ENCODE assay signal across 8 mouse cellular contexts in the genomic region with DNA sequence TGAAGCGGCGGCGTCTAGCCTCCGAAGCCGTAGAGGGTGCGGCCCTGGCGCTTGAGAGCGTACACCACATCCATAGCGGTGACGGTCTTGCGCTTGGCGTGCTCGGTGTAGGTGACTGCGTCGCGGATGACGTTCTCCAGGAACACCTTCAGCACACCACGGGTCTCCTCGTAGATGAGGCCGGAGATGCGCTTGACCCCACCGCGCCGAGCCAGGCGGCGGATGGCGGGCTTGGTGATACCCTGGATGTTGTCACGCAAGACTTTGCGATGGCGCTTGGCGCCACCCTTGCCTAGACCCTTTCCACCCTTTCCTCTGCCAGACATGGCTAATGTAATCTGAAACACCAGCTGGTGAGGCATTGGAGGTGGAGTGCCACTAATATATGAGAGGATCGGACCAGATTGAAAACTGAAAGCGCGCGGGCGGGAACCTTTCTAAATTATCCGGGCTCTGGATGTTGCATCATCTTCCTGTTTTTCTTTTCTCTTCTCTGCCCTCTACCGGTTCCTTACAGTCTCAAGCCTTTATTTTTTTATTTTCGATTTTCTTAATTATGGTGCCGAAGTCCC. TPM values are rescaled to one million over a fixed set of nuclear protein-coding genes. Genes with fewer than 3 reads are reported as not detected.
DNase-seq lines count a peak whose midpoint lies in the region; ATAC-seq and TF ChIP-seq lines count a peak whose summit lies in the region.

TSS of gene Hist2h4 (minus strand) at position 333 of the 572 bp plus-strand sequence.

- no peaks in the 10 kb centered on the region for H3K79me2 ChIP-seq in myocyte (ENCODE audit: control insufficient read depth, insufficient read depth)

- peak within 1 kb of the TSS; percentile 85 for H3K4me2 ChIP-seq in heart, embryonic 13.5 days
- peak within 1 kb of the TSS; percentile 84 for H3K4me2 ChIP-seq in liver, embryonic 11.5 days
- peak within 1 kb of the TSS; percentile 87 for H3K4me2 ChIP-seq in myocyte (ENCODE audit: low read depth)

- H3K27me3 ChIP-seq in heart, embryonic 13.5 days (replicated peaks) = no peaks in the 10 kb centered on the region
- no peaks in the 10 kb centered on the region for H3K27me3 ChIP-seq in liver, embryonic 11.5 days (replicated peaks; ENCODE audit: control insufficient read depth, insufficient read depth, low read length)
- H3K27me3 ChIP-seq in myocyte (ENCODE audit: control insufficient read depth, insufficient read depth, insufficient read length) = no peaks in the 10 kb centered on the region

- peak; percentile 94 for TF ChIP-seq POLR2A in myocyte (IDR thresholded peaks at IDR 0.05; ENCODE audit: insufficient read length, low read depth)

- peak within 1 kb of the TSS; percentile 62 for H3ac ChIP-seq in myocyte (ENCODE audit: control insufficient read depth, insufficient read length)

- H3K4me3 ChIP-seq in brown adipose tissue, adult 24 weeks (ENCODE audit: insufficient read depth, low read depth, low read length) = peak within 1 kb of the TSS; percentile 94
- peak within 1 kb of the TSS; percentile 58 for H3K4me3 ChIP-seq in heart, embryonic 13.5 days
- peak within 1 kb of the TSS; percentile 56 for H3K4me3 ChIP-seq in liver, embryonic 11.5 days (ENCODE audit: low read depth, low read length)
- H3K4me3 ChIP-seq in myocyte = peak within 1 kb of the TSS; percentile 47

- peak within 1 kb of the TSS; percentile 97 for H3K27ac ChIP-seq in brown adipose tissue, adult 24 weeks (replicated peaks; ENCODE audit: low read depth, low read length)
- peak within 1 kb of the TSS; percentile 96 for H3K27ac ChIP-seq in heart, embryonic 13.5 days (replicated peaks)
- H3K27ac ChIP-seq in liver, embryonic 11.5 days (ENCODE audit: low read depth, low read length) = peak within 1 kb of the TSS; percentile 100

- H3K9ac ChIP-seq in heart, embryonic 13.5 days = peak within 1 kb of the TSS; percentile 94
- peak within 1 kb of the TSS; percentile 93 for H3K9ac ChIP-seq in liver, embryonic 11.5 days (ENCODE audit: low read depth, low read length)

- under 1% methylated on average over 40 of the region's 40 CpGs for WGBS in heart, embryonic 13.5 days
- under 1% methylated on average over 40 of the region's 40 CpGs for WGBS in liver, embryonic 11.5 days

- DNase-seq in kidney, postnatal 10 days = peak; percentile 95
- peak; percentile 98 for DNase-seq in liver, embryonic 11.5 days (ENCODE audit: low spot score)
- DNase-seq in spleen, postnatal 4 days (ENCODE audit: low spot score in 2 of 2) = peak; percentile 96 to 98

- H3K9me3 ChIP-seq in heart, embryonic 13.5 days = no peaks in the 10 kb centered on the region
- H3K9me3 ChIP-seq in liver, embryonic 11.5 days (ENCODE audit: control insufficient read depth, low read length) = no peaks in the 10 kb centered on the region

- H3K4me1 ChIP-seq in brown adipose tissue, adult 24 weeks (ENCODE audit: control insufficient read depth, insufficient read depth, insufficient read length, low read length) = peaks cover 5% of the 10 kb centered on the region; the same call in 1 of the 2 replicates
- peaks cover 37% of the 10 kb centered on the region for H3K4me1 ChIP-seq in heart, embryonic 13.5 days
- peaks cover 17% of the 10 kb centered on the region for H3K4me1 ChIP-seq in liver, embryonic 11.5 days (replicated peaks; ENCODE audit: control insufficient read depth, insufficient read depth, low read length)

- H3K36me3 ChIP-seq in heart, embryonic 13.5 days = no peaks in the 10 kb centered on the region
- H3K36me3 ChIP-seq in liver, embryonic 11.5 days (ENCODE audit: control insufficient read depth, insufficient read depth, low read length) = no peaks in the 10 kb centered on the region
- H3K36me3 ChIP-seq in myocyte (ENCODE audit: control insufficient read depth, insufficient read depth) = no peaks in the 10 kb centered on the region

- ATAC-seq in CD4-positive, CD25-positive, alpha-beta regulatory T cell, adult 4 months = peak; percentile 83
- ATAC-seq in erythroid progenitor cell, adult 5-6 weeks (replicated peaks; ENCODE audit: low FRiP score, poor library complexity, severe bottlenecking) = peak; percentile 74
- ATAC-seq in heart, embryonic 13.5 days (ENCODE audit: extremely low read depth, insufficient number of reproducible peaks, low FRiP score, low TSS enrichment) = peak; percentile 54; the same call in 1 of the 2 replicates
- ATAC-seq in liver, embryonic 11.5 days (replicated peaks; ENCODE audit: low FRiP score) = peak; percentile 88

TF ChIP-seq in myocyte, 11 proteins besides CTCF, POLR2A, EP300 and RAD21:
- TF ChIP-seq REST (IDR thresholded peaks at IDR 0.05; ENCODE audit: insufficient read depth, insufficient read length) (peak; percentile 26), TCF12 (IDR thresholded peaks at IDR 0.05; ENCODE audit: insufficient read depth, poor library complexity, severe bottlenecking) (no peak), SRF (IDR thresholded peaks at IDR 0.05; ENCODE audit: control insufficient read depth, insufficient read length, low read depth) (peak; percentile 42), E2F4 (IDR thresholded peaks at IDR 0.05; ENCODE audit: insufficient read depth) (peak; percentile 93), MYOD1 (IDR thresholded peaks at IDR 0.05; ENCODE audit: control insufficient read depth in 1 of 3, insufficient read length in 2 of 3, low read depth in 2 of 3) (peak in 2 of 3 experiments; percentile 32 to 38), MYOG (IDR thresholded peaks at IDR 0.05; ENCODE audit: control insufficient read depth in 1 of 3, insufficient read depth in 1 of 3, insufficient read length in 2 of 3, low read depth in 2 of 3) (peak; percentile 19 to 43 (median 37)), TCF3 (IDR thresholded peaks at IDR 0.05; ENCODE audit: insufficient read length, low read depth) (no peak), USF1 (IDR thresholded peaks at IDR 0.05; ENCODE audit: low read depth) (no peak), POLR2AphosphoS2 (IDR thresholded peaks at IDR 0.05; ENCODE audit: insufficient read length, low read depth) (peak; percentile 100), CEBPB (IDR thresholded peaks at IDR 0.05; ENCODE audit: insufficient read depth, poor library complexity, severe bottlenecking) (peak; percentile 96), MAX (IDR thresholded peaks at IDR 0.05; ENCODE audit: low read depth) (no peak)

RNA-seq across cellular contexts. Expression of gene Hist2h4, which starts in this region (rescaled TPM):
- 1 to 10 TPM; 7.0 to 7.1 TPM for polyA plus RNA-seq in CD4-positive, CD25-positive, alpha-beta regulatory T cell, adult 4 months (2017; shearing (Covaris generic))
- polyA plus RNA-seq in brown adipose tissue, adult 24 weeks (2012; ENCODE audit: insufficient read depth, insufficient read length, missing spikeins) = 0.83 and 1.6 TPM in 2 replicates
- 928 and 1,194 TPM in 2 replicates for total RNA-seq in erythroid progenitor cell, adult 5-6 weeks (2015; ENCODE audit: low replicate concordance)
- 316 and 543 TPM in 2 replicates for total RNA-seq in erythroid progenitor cell, adult 5-6 weeks (2017; ENCODE audit: low replicate concordance)
- 3.9 and 5.4 TPM in 2 replicates for polyA plus RNA-seq in heart, embryonic 13.5 days (2015; fragmentation: Nextera tagmentation; extraction: Ambion mirVana)
- 3.5 and 5.0 TPM in 2 replicates for polyA plus RNA-seq in liver, embryonic 11.5 days (2014; fragmentation: Nextera tagmentation; extraction: Ambion mirVana)
- 1.1 TPM for polyA plus RNA-seq in myocyte (2012; fragmentation: generic; extraction: Trizol)

Comparison
In these comparisons a context has a peak if more than half of its experiments do, and no peak if none do; other contexts are left out.
1. Peak in every context shown above with its lines: DNase-seq, ATAC-seq, H3K4me3 ChIP-seq and H3K27ac ChIP-seq.